ENCODE assay signal across 25 mouse cellular contexts in the genomic region with DNA sequence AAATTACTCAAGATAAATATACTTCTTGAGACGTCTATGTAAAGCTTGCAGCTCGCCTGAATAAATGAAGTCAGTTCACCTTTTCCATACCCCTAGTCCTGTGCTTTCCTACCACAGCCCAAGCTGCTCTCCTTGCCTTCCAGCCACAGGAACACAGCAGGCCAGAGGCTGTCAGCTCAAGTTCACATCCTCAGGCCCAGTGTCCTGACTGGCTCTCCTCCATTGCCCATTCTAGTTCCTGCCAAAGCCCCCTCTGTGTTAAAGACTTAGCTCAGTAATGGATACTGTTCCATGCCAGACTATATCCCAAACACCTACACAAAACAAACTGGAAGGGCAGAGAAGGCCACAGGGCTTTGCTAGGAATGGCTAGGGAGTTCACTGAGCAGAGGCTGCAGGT.
"Had no signal": no experiment of that assay in that cellular context is flagged by ENCODE, and none has a peak within 500 bp of the region (broad histone marks: within the 10 kb centered on the region; RNA-seq: fewer than 3 reads in every experiment).

No protein-coding gene starts in this region.

- H3K9ac ChIP-seq: heart, embryonic 13.5 days; heart, embryonic 15.5 days; hindbrain, embryonic 12.5 days; hindbrain, embryonic 14.5 days; intestine, embryonic 15.5 days; limb, embryonic 12.5 days; liver, embryonic 12.5 days; liver, embryonic 14.5 days had no signal

- H3K27me3 ChIP-seq: heart, embryonic 13.5 days; heart, embryonic 15.5 days; hindbrain, embryonic 12.5 days; intestine, embryonic 15.5 days; limb, embryonic 12.5 days; liver, embryonic 12.5 days had no signal

- H3K4me1 ChIP-seq: hindbrain, embryonic 10.5 days; limb, embryonic 10.5 days; limb, embryonic 12.5 days had no signal

- H3K9me3 ChIP-seq: heart, embryonic 13.5 days; heart, embryonic 15.5 days; hindbrain, embryonic 10.5 days; hindbrain, embryonic 12.5 days; intestine, embryonic 15.5 days; limb, embryonic 10.5 days; limb, embryonic 12.5 days; liver, embryonic 12.5 days had no signal

- H3K4me3 ChIP-seq: heart, adult 2 months; heart, embryonic 13.5 days; heart, embryonic 15.5 days; hindbrain, embryonic 10.5 days; hindbrain, embryonic 12.5 days; intestine, embryonic 15.5 days; layer of hippocampus, adult 2 months; left cerebral cortex, adult 2 months; limb, embryonic 10.5 days; limb, embryonic 12.5 days; liver, embryonic 12.5 days had no signal

- H3K36me3 ChIP-seq: heart, embryonic 13.5 days; heart, embryonic 15.5 days; hindbrain, embryonic 10.5 days; hindbrain, embryonic 12.5 days; intestine, embryonic 15.5 days; limb, embryonic 10.5 days; limb, embryonic 12.5 days; liver, embryonic 12.5 days had no signal

- ATAC-seq: hindbrain, embryonic 16.5 days; inflammation-experienced regulatory T-cells, adult 6 months; intestine, embryonic 15.5 days; intestine, postnatal 0 days; liver, embryonic 12.5 days had no signal

- H3K4me2 ChIP-seq: heart, embryonic 13.5 days; heart, embryonic 15.5 days; hindbrain, embryonic 12.5 days; hindbrain, embryonic 14.5 days; intestine, embryonic 15.5 days; limb, embryonic 12.5 days; liver, embryonic 12.5 days had no signal

- DNase-seq: gastrocnemius, postnatal 10 days; gastrocnemius, postnatal 25 days; heart, adult 2 months; heart, postnatal 4 days; kidney, adult 18-20 months; kidney, adult 8-10 months; kidney, postnatal 10 days; kidney, postnatal 25 days; kidney, postnatal 4 days; liver had no signal

- H3K27ac ChIP-seq: heart, adult 2 months; heart, embryonic 13.5 days; heart, embryonic 15.5 days; hindbrain, embryonic 10.5 days; hindbrain, embryonic 12.5 days; hindbrain, embryonic 14.5 days; intestine, embryonic 15.5 days; layer of hippocampus, adult 2 months; left cerebral cortex, adult 2 months; limb, embryonic 10.5 days; limb, embryonic 12.5 days; liver, embryonic 12.5 days; liver, embryonic 14.5 days had no signal
